Mouse (Mus musculus): Measurements from ENCODE around the gene Gm11116.
"Not testable (repeated sequence)": the region's sequence is repeated elsewhere in the genome, so short reads cannot be mapped to it uniquely, and the experiment has no call there.

Gm11116 gene

GRCm38 (mm10) chr5:88111430-88111829 lies at the start of gene Gm11116:
Gene Gm11116 (minus strand): TSS chr5:88111530.
- no peak for DNase-seq

- no peak for DNase-seq
Measured at GRCm38 (mm10) chr5:88153999-88154398, 42.7 kb upstream of the Gm11116 start, which contains the start of gene Gm11115. Gene Gm11115 (minus strand): TSS chr5:88154099.

- not testable (repeated sequence) for DNase-seq
Measured at GRCm38 (mm10) chr5:88086256-88086655, 25.1 kb downstream of the Gm11116 start, which contains the start of gene Smr2. Gene Smr2 (plus strand): TSS chr5:88086556.

All from B cell, adult 2 months (primary cell).